Mouse (Mus musculus) retina, postnatal 1 day (tissue): ENCODE results near the gene Fzr1.

ENCODE experiments used
- DNase-seq: peaks from one replicate; pipeline ENCODE4 v3.0.0-alpha.2; 2012

Fzr1 gene

GRCm38 (mm10) chr10:81377793-81378552 is at the start of gene Fzr1:
Gene Fzr1 (minus strand): TSS chr10:81378516.
- DNase-seq: no peak

- DNase-seq: no peak
These were observed 49.6 kb upstream of the Fzr1 start for GRCm38 (mm10) chr10:81427804-81428506.

- DNase-seq: no peak
These were observed 49.0 kb upstream of the Fzr1 start for GRCm38 (mm10) chr10:81427327-81427726.

- DNase-seq: no peak
These were observed 48.6 kb upstream of the Fzr1 start for GRCm38 (mm10) chr10:81426897-81427296.

- no peak for DNase-seq
These were observed 47.9 kb upstream of the Fzr1 start for GRCm38 (mm10) chr10:81426081-81426671.

- DNase-seq: peak; percentile 12
These were observed 47.0 kb upstream of the Fzr1 start for GRCm38 (mm10) chr10:81425236-81425850.

- peak; percentile 36 for DNase-seq
These were observed 46.1 kb upstream of the Fzr1 start for GRCm38 (mm10) chr10:81424246-81425051.

GRCm38 (mm10) chr10:81423476-81424245 is 45.3 kb upstream of the Fzr1 start:
- DNase-seq: no peak

GRCm38 (mm10) chr10:81422661-81423217 is 44.4 kb upstream of the Fzr1 start:
- DNase-seq: no peak

- no peak for DNase-seq
These were observed 43.9 kb upstream of the Fzr1 start for GRCm38 (mm10) chr10:81422191-81422590.

GRCm38 (mm10) chr10:81421797-81422100 is 43.4 kb upstream of the Fzr1 start:
- no peak for DNase-seq

- no peak for DNase-seq
These were observed 42.9 kb upstream of the Fzr1 start for GRCm38 (mm10) chr10:81421041-81421796.

- DNase-seq: no peak
These were observed 42.0 kb upstream of the Fzr1 start for GRCm38 (mm10) chr10:81420191-81420767.

- no peak for DNase-seq
These were observed 41.0 kb upstream of the Fzr1 start for GRCm38 (mm10) chr10:81419111-81419928.

- no peak for DNase-seq
These were observed 40.1 kb upstream of the Fzr1 start for GRCm38 (mm10) chr10:81418216-81419070.

- DNase-seq: no peak
These were observed 39.2 kb upstream of the Fzr1 start for GRCm38 (mm10) chr10:81417227-81418215.

- DNase-seq: peak; percentile 96
These were observed 38.4 kb upstream of the Fzr1 start for GRCm38 (mm10) chr10:81416581-81417226.
